Mouse (Mus musculus): ENCODE data around the gene 4933407L21Rik. TPM values are rescaled to one million over a fixed set of nuclear protein-coding genes. Genes with fewer than 3 reads are reported as not detected.

Gene 4933407L21Rik
- polyA plus RNA-seq, 1 experiment from 2014 or later: 0.20 TPM

GRCm38 (mm10) chr1:85922865-85923211 is 5.4 kb upstream of the 4933407L21Rik start:
- H3K27ac ChIP-seq (replicated peaks): no peak overlapping the region
- whole genome bisulfite sequencing: 74% methylated on average over 5 of the region's 5 CpGs

GRCm38 (mm10) chr1:85925183-85925582 is 3.1 kb upstream of the 4933407L21Rik start:
- Histone ChIP-seq H3K36me3 (no peaks in the 10 kb centered on the region), H3K4me3 (no peak overlapping the region), H3K9me3 (replicated peaks) (no peaks in the 10 kb centered on the region), H3K27ac (replicated peaks) (no peak overlapping the region), H3K4me1 (peaks cover 38% of the 10 kb centered on the region), H3K27me3 (ENCODE audit: low read depth, poor library complexity, severe bottlenecking) (no peaks in the 10 kb centered on the region)
- DNase-seq (ENCODE audit: low spot score): no peak
- WGBS: 93% methylated on average over 5 of the region's 5 CpGs

More at GRCm38 (mm10) chr1:85922865-85923211, 5.4 kb upstream of the 4933407L21Rik start:
- H3K4me3 ChIP-seq: no peak overlapping the region
- no peaks in the 10 kb centered on the region for H3K36me3 ChIP-seq
- no peaks in the 10 kb centered on the region for H3K27me3 ChIP-seq (ENCODE audit: low read depth, poor library complexity, severe bottlenecking)
- peaks cover 30% of the 10 kb centered on the region for H3K4me1 ChIP-seq
- DNase-seq (ENCODE audit: low spot score): no peak
- no peaks in the 10 kb centered on the region for H3K9me3 ChIP-seq (replicated peaks)

GRCm38 (mm10) chr1:85928688-85929065 is 394 bp downstream of the 4933407L21Rik start:
- DNase-seq (ENCODE audit: low spot score): no peak
- H3K36me3 ChIP-seq: no peaks in the 10 kb centered on the region
- no peaks in the 10 kb centered on the region for H3K9me3 ChIP-seq (replicated peaks)
- H3K4me3 ChIP-seq: no peak overlapping the region
- peaks cover 38% of the 10 kb centered on the region for H3K4me1 ChIP-seq
- no peaks in the 10 kb centered on the region for H3K27me3 ChIP-seq (ENCODE audit: low read depth, poor library complexity, severe bottlenecking)
- WGBS: 65% methylated on average over 4 of the region's 4 CpGs
- peak overlapping the region; percentile 73 for H3K27ac ChIP-seq (replicated peaks)

- no peak for DNase-seq (ENCODE audit: low spot score)
- peaks cover under 1% of the 10 kb centered on the region; the same call in 1 of the 2 replicates for H3K27me3 ChIP-seq (ENCODE audit: low read depth, poor library complexity, severe bottlenecking)
- no peak overlapping the region for H3K4me3 ChIP-seq
- 91% methylated on average over 6 of the region's 6 CpGs for WGBS
- H3K36me3 ChIP-seq: no peaks in the 10 kb centered on the region
- H3K9me3 ChIP-seq (replicated peaks): no peaks in the 10 kb centered on the region
- H3K27ac ChIP-seq (replicated peaks): peak overlapping the region; percentile 73; the same call in 1 of the 2 replicates
- peaks cover 45% of the 10 kb centered on the region for H3K4me1 ChIP-seq
Measured at GRCm38 (mm10) chr1:85929406-85929805, 1.1 kb downstream of the 4933407L21Rik start.

GRCm38 (mm10) chr1:85931170-85931569 is 2.9 kb downstream of the 4933407L21Rik start:
- H3K4me3 ChIP-seq: no peak overlapping the region
- WGBS: 86% methylated on average over 5 of the region's 5 CpGs
- peaks cover 54% of the 10 kb centered on the region for H3K4me1 ChIP-seq

GRCm38 (mm10) chr1:85933226-85933625 is 4.9 kb downstream of the 4933407L21Rik start:
- no peak for DNase-seq (ENCODE audit: low spot score)
- no peaks in the 10 kb centered on the region for H3K9me3 ChIP-seq (replicated peaks)
- no peaks in the 10 kb centered on the region for H3K36me3 ChIP-seq
- peaks cover 46% of the 10 kb centered on the region for H3K4me1 ChIP-seq
- H3K4me3 ChIP-seq: peak overlapping the region; percentile 36
- peak overlapping the region; percentile 80 for H3K27ac ChIP-seq (replicated peaks)
- peaks cover 16% of the 10 kb centered on the region; the same call in 1 of the 2 replicates for H3K27me3 ChIP-seq (ENCODE audit: low read depth, poor library complexity, severe bottlenecking)
- WGBS: 34% methylated on average over 7 of the region's 7 CpGs

More at GRCm38 (mm10) chr1:85931170-85931569, 2.9 kb downstream of the 4933407L21Rik start:
- Histone ChIP-seq H3K27ac (replicated peaks) (0 out of 2 replicates have a peak overlapping the region, but pooled peaks have one; percentile 33), H3K27me3 (ENCODE audit: low read depth, poor library complexity, severe bottlenecking) (peaks cover 8% of the 10 kb centered on the region; the same call in 1 of the 2 replicates), H3K36me3 (no peaks in the 10 kb centered on the region), H3K9me3 (replicated peaks) (no peaks in the 10 kb centered on the region)
- DNase-seq (ENCODE audit: low spot score): no peak

GRCm38 (mm10) chr1:85933631-85934465 is 5.6 kb downstream of the 4933407L21Rik start:
- 17% methylated on average over 11 of the region's 11 CpGs for WGBS
- H3K4me1 ChIP-seq: peaks cover 40% of the 10 kb centered on the region
- H3K4me3 ChIP-seq: peak overlapping the region; percentile 36
- DNase-seq (ENCODE audit: low spot score): peak; percentile 57
- peaks cover 16% of the 10 kb centered on the region; the same call in 1 of the 2 replicates for H3K27me3 ChIP-seq (ENCODE audit: low read depth, poor library complexity, severe bottlenecking)
- no peaks in the 10 kb centered on the region for H3K36me3 ChIP-seq
- H3K27ac ChIP-seq (replicated peaks): peak overlapping the region; percentile 80
- H3K9me3 ChIP-seq (replicated peaks): no peaks in the 10 kb centered on the region

- H3K36me3 ChIP-seq: no peaks in the 10 kb centered on the region
- peaks cover 16% of the 10 kb centered on the region; the same call in 1 of the 2 replicates for H3K27me3 ChIP-seq (ENCODE audit: low read depth, poor library complexity, severe bottlenecking)
- WGBS: 15% methylated on average over 7 of the region's 7 CpGs
- no peaks in the 10 kb centered on the region for H3K9me3 ChIP-seq (replicated peaks)
- DNase-seq (ENCODE audit: low spot score): no peak
- peaks cover 35% of the 10 kb centered on the region for H3K4me1 ChIP-seq
- H3K4me3 ChIP-seq: no peak overlapping the region
- H3K27ac ChIP-seq (replicated peaks): peak overlapping the region; percentile 80; the same call in 1 of the 2 replicates
Measured at GRCm38 (mm10) chr1:85934560-85934959, 6.3 kb downstream of the 4933407L21Rik start.

GRCm38 (mm10) chr1:85935148-85935852 is 7.0 kb downstream of the 4933407L21Rik start:
- 47% methylated on average over 8 of the region's 8 CpGs for WGBS
- H3K27me3 ChIP-seq (ENCODE audit: low read depth, poor library complexity, severe bottlenecking): peaks cover 16% of the 10 kb centered on the region; the same call in 1 of the 2 replicates
- no peaks in the 10 kb centered on the region for H3K9me3 ChIP-seq (replicated peaks)
- no peak overlapping the region for H3K4me3 ChIP-seq
- no peak overlapping the region for H3K27ac ChIP-seq (replicated peaks)
- DNase-seq (ENCODE audit: low spot score): peak; percentile 59
- peaks cover 42% of the 10 kb centered on the region for H3K4me1 ChIP-seq
- H3K36me3 ChIP-seq: no peaks in the 10 kb centered on the region

GRCm38 (mm10) chr1:85936265-85936664 is 8.0 kb downstream of the 4933407L21Rik start:
- DNase-seq (ENCODE audit: low spot score): no peak
- Histone ChIP-seq H3K27me3 (ENCODE audit: low read depth, poor library complexity, severe bottlenecking) (peaks cover 16% of the 10 kb centered on the region; the same call in 1 of the 2 replicates), H3K9me3 (replicated peaks) (no peaks in the 10 kb centered on the region), H3K27ac (replicated peaks) (no peak overlapping the region; the same call in 1 of the 2 replicates), H3K4me1 (peaks cover 42% of the 10 kb centered on the region), H3K36me3 (no peaks in the 10 kb centered on the region), H3K4me3 (no peak overlapping the region)
- 88% methylated on average over 6 of the region's 6 CpGs for WGBS

- 88% methylated on average over 1 of the region's 1 CpGs for WGBS
- H3K4me1 ChIP-seq: peaks cover 36% of the 10 kb centered on the region
- no peak overlapping the region for H3K27ac ChIP-seq (replicated peaks)
- DNase-seq (ENCODE audit: low spot score): no peak
- no peaks in the 10 kb centered on the region for H3K36me3 ChIP-seq
- peaks cover 16% of the 10 kb centered on the region; the same call in 1 of the 2 replicates for H3K27me3 ChIP-seq (ENCODE audit: low read depth, poor library complexity, severe bottlenecking)
- H3K9me3 ChIP-seq (replicated peaks): no peaks in the 10 kb centered on the region
- no peak overlapping the region for H3K4me3 ChIP-seq
Measured at GRCm38 (mm10) chr1:85937323-85937722, 9.0 kb downstream of the 4933407L21Rik start.

- no peak overlapping the region for H3K4me3 ChIP-seq
- WGBS: 87% methylated on average over 8 of the region's 8 CpGs
- H3K27ac ChIP-seq (replicated peaks): no peak overlapping the region
- H3K4me1 ChIP-seq: peaks cover 7% of the 10 kb centered on the region; the same call in 1 of the 2 replicates
- no peaks in the 10 kb centered on the region for H3K36me3 ChIP-seq
- no peaks in the 10 kb centered on the region for H3K9me3 ChIP-seq (replicated peaks)
- DNase-seq (ENCODE audit: low spot score): no peak
- H3K27me3 ChIP-seq (ENCODE audit: low read depth, poor library complexity, severe bottlenecking): no peaks in the 10 kb centered on the region
Measured at GRCm38 (mm10) chr1:85942318-85942717, 14.0 kb downstream of the 4933407L21Rik start.
